Mouse (Mus musculus) testis, postnatal 14 days (tissue): ENCODE results near the gene C6.

Experiments used
- DNase-seq: peaks from one replicate; pipeline ENCODE4 v3.0.0; 2021; ENCODE audit warnings: low spot score

The C6 gene

DNA sequence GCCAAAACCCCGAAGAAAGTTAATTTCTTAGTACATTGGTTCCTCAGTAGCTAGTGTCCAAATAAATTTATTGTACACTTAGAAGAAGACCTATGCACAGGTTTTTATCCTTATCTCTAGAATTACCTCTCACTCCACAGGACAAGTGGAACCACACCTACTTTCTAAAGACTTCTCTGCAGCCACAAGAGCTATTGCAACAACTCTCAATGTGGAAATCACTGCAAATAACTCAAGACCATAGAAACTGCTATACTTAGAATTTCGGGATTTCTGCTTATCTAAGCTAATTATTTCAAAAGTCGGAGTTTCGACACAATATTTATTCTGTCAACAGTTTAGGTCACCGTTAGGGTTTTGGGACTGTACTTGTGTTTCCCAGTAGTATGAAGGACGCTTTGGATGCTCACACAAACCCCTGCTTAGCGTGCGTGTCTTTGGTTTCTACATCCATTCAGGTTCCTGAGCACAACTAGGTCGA, at the start of gene C6:
C6 (plus strand) TSS at position 346 of the 481 bp plus-strand sequence.
- no peak for DNase-seq

DNA sequence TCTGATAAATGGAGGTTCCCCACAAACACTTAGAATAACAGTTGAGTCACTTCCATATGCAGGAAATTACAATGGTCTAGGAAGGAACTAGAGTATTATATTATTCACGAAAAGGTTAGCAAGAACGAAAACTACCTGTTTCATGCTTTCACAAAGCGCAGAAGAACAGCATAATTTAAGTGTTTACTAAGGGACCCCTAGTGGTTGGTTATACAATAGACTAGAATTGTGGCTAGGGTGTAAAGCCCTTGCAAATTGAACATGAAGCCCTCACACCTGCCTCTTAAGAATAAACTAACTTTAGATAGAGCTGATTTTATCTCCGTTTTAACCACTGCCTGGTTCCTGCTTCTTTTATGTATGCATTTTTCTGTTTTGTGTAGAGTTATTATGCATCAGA, 29.4 kb upstream of the C6 start:
- no peak for DNase-seq

DNA sequence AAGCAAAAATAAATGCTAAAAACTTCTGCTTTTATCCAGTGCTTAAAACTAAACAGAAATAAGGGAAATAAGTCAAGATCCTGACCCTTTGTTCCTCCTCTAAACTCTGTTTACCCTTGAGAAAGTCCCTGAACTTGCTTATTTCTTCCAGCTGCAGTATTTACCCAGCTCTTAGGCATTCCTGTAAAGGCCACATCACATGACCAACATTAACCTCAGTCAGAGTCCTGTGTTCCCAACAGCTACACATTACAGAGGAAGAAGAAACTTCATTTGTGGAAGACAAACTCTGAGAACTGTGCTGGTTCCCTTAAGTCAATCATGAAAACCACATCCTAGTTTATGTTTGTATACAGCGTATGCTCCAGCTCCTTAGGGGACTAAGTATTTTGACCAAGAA, 7.2 kb downstream of the C6 start:
- no peak for DNase-seq

DNA sequence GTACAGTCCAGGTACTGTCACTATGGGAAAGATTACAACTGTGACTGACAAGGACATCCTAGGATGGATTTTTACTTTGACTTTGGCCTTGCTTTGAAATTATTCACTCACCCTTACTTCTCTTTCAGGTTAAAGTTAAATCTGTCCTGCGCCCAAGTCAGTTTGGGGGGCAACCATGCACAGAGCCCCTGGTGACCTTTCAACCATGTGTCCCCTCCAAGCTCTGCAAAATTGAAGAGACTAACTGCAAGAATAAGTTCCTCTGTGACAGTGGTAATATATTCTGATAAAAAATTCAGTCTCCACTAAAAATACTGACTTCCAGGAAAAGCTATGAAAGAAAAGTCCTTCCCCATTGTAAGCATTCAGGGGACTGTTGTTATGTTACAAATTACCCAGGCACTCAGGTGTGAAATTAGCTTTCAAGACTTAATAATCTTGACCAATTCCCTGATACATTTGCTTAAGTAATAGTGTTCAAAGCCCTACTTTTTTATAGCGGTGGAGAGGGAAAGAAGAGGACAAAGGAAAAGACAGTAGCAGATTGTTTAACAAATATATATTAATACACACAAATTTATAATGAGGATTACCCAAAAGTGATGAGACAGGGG, 8.1 kb downstream of the C6 start:
- DNase-seq = no peak

DNA sequence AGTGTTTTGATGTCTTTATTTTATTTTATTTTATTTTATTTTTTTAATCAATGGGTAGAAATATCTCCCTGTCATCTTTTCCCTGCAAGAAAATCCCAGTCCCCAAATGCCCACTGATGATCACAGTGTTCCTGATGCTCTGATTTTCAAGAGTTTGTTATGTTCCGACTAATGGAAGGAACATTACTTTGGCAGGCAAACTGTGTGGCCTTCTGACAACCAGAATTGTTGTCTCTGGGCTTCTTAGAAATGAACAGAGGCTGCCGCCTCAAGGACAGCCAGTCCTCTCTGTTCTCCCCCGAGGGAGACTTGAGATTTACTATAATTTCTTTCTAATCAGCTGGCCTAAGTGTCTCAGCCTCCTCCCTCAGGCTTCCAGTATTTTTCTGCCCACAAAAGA, 20.7 kb downstream of the C6 start:
- peak; percentile 16 for DNase-seq

DNA sequence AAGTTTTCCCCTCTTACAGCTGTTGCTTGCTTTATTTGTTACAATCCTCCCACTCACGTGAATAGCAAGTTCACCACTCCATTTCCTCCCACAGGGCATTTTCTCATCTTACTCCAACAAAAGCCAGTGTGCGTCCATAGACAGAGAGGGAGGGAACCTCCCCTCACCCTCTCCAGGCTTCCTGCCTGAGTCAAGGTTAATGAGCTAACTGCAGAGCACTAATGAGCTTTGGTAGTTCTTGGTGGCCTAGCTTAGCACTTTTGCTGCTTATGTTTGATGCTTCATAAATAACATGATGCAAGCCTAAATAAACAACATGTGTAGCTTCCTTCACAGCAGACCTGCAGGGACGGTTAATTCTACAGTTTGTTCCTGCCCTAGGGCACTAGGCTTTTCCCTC, 63.4 kb downstream of the C6 start:
- DNase-seq = no peak

DNA sequence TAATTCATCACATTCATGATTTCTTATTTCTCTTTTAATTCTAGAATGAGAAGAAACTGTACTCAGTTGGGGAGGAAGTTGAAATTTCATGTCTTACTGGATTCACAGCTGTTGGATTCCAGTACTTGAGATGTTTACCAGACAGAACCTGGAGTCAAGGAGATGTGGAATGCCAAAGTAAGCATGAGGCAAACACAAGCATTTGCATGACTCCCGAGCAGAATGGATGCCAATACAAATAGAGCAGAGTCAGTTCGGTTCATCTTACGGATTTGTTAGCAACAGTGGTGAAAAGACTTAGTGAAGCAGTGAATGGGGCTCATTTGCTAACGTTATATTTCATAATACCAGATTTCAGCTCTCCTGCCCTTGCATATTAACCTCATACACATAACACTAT, 69.9 kb downstream of the C6 start:
- DNase-seq = no peak

DNA sequence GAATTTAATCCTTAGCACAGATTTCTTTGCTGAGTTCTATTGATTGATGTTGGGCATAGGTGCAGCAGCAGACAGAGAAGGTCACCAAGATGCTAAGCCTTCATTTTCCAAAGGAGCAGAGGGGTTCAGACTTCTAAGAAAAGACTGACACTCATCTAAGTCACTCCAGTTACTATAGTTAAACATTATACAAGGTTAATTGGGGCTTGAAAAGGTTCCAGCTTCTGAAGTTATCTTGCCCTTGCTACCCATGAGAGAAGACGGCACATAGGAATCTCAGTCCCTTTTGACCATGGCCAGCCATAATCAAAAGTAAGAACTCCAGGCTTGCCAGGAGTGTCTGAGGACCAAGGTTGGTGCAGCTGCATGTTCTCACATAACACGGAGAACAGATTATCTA, 77.3 kb downstream of the C6 start:
- DNase-seq = no peak

DNA sequence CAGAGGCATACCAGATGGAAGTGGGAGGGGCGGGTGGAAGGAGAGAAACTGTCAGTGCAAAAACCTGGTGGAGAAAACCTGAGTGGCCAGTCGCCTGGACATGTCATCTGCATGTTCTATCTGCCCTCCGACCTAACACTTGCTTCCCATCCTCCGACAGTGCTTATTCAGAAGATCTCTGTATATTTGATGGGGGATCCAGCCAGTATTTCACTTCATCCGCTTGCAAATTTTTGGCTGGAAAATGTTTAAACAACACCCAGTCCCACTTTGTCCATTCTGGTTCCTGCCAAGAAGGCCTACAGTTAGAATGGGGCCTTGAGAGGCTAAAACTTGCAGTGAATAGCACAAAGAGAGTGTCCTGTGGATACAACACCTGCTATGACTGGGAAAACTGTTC, 81.2 kb downstream of the C6 start:
- DNase-seq = no peak

DNA sequence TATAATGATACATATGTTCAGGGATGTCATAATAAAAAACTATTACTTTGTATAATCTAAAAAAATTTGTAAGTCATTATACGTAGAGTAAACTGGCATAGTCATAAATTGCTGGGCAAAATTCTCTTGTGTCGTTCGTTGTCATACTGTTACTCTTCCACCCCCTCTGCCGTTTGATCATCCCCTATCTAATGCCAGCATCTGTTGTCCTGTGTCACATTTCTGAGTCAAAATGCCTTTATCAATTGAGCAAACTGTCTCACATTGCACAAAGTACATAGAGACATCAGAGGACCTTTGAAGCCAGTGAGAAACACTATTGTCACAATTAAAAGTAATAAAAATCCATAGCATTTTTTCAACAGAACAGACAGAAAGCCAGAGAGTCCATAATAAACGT, 88.0 kb downstream of the C6 start:
- DNase-seq = no peak

DNA sequence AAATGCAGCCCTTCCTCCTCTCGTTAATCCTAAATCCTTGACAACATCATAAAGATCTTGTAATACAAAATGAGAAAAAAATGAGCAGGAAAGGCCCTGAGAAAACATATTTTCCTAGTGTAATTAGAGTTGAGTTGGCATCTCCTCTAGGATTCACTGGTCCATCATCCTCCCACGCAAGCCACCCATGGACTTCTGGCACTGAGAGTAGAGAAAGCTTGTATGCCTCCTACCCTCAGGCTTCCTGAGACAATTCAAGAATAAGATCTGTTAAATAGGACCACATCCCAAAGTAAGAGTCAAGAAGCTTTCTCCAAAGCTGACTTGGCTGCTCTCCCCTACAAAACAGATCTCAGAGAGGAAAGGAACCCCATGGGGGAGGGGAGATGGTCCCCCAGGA, 88.7 kb downstream of the C6 start:
- DNase-seq = no peak

DNA sequence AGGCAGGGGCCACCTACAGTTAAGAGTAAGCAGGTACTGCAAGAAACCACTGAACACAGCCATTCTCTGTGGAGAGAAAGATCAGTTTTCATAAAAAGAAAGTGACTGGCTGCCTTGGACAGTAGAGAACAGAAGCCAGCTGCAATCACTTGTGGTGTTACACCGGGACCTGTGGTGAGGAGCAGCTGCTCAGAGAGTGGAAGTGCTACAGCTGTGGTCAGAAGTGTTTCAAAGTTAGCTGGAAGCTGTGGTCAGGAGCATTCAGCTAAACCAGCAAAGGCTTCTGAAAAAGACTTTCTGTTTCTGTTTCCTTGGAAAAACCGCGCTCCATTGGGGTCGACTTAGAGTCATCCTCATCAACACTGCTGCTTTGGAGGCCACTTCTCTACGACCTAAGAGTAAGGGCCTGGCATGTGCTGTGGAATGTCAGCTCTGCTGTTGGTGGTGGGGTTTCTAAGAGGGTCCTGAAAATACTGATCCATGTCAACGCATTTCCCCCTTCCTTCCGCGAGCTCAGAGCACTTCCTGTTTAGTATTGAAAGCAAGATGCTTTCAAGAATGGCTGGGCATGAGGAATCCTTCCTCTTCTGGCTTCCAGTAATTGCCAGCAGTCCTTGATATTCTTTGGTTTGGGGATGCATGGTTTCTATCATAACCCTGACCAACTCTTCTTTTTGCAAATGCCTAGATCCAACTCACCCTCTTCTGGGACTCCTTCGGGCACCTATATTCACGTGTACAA, 89.9 kb downstream of the C6 start:
- DNase-seq = peak; percentile 9

DNA sequence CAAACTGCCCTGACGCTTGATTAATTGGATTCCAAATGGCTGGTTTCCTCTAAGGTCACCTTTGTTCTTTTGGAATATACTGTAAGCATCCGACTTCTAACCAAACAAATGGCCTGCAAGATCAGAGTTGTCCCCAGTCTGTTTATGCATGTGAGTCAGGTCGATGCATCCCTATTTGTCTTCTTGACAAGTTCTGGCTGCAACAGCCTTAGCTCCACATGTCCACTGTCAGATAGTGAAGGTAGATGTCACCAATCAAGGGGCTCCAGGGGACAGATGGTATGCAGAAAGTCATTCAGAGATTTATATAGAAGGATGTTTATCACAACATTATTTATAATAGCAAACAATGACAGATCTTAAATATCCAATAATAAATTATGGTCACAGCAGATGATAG, 91.5 kb downstream of the C6 start:
- DNase-seq = no peak

DNA sequence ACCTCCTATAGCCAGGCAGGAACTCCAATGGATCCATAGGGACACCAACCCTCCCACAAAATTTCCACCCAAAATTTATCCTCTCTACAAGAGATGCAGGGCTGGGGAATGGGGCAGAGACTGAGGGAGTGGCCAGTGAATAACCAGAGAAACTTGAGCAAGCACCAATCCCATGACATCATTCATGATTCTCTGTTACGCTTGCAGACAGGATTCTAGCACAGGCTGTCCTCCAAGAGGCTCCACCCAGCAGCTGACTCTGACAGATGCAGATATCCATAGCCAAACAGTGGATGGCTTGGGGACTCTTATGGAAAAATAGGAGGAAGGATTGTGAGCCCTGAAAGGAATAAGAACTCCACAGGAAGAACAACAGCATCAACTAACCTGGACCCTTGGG, 94.2 kb downstream of the C6 start:
- DNase-seq = no peak

DNA sequence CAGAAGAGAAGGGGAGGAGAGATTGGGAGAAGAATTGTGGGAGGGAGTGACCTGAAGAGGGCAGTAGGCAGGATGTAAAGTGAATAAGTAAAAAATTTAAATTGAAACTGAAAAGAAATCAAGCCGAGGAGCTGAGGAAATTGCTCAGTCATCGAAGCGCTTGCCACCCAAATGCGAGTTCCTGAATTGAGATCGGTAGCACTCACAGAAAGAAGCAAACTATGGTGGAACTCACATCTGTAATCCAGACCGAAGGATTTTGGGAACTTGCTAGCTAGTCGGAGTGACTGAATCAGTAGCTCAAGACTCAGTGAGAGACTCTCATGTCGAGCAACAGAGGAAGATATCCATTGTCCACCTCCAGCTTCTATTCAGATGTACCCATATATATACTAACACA, 94.8 kb downstream of the C6 start:
- DNase-seq = no peak

DNA sequence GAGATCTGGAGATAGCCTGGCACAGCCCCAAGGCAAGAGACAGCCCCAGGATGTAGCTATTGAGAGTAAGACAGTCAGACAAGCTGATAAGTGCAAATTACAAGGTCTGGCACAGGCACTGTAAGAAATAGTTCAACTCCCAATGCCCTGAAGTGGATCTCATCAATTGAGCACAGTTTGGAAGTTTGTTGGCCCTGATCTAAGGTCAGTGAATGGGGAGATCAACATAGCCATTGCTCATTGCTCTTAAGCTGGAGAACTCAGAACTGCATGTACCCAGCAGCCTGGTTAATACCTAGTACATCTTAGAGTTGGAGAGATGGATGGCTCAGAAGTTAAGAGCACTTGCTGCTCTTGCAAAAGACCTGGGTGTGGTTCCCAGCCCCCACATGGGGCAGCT, 100.8 kb downstream of the C6 start:
- peak; percentile 3 for DNase-seq

DNA sequence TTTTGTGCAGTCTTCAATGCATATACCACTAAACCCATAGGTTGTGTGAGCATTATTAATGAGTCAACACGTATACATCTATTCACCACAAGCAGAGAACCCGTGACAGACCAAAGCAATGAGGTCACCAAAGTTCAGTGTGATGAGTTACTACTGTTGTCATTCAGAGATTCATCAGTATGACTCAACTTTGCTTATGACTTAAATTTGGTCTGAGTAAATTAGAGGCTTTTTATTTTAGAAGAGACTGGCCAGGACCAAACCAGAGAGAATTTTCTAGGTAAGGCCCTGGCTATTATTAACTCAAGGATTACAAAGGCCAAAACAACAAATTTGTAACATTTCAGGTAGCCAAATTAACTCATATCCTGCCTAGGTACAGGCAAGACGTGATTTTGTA, 109.4 kb downstream of the C6 start:
- DNase-seq = no peak

DNA sequence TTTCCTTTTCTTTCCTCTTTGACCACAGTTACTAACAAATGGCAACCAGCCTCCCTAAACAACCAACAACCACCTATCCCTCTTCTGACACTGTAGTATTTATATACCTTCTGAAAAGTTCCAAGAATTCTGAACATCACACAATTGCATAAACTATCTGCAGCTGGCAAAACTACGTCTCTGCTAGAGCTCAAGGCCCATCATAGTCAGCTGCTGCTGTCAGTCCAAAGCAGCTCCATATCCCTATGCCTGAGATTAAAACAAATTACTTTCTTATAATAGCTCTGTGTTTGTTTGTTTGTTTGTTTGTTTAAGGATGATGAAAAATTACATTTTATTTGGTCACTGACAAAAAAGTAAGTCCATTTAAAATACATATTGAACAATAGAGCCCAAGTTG, 123.0 kb downstream of the C6 start:
- DNase-seq = no peak
